Mouse (Mus musculus) urinary bladder, postnatal 14 days (tissue): ENCODE data around the gene Rpl13a.

ENCODE experiments used
- DNase-seq: peaks from one replicate; pipeline ENCODE4 v3.0.0; 2021; ENCODE audit warnings: low spot score

Rpl13a gene

GRCm38 (mm10) chr7:45090251-45090977, 38.1 kb downstream of the Rpl13a start:
- no peak for DNase-seq

GRCm38 (mm10) chr7:45088597-45088996, 40.0 kb downstream of the Rpl13a start:
- no peak for DNase-seq

- no peak for DNase-seq
Measured at GRCm38 (mm10) chr7:45086084-45086483, 42.5 kb downstream of the Rpl13a start.

GRCm38 (mm10) chr7:45083300-45083890, 45.2 kb downstream of the Rpl13a start:
- DNase-seq: no peak

- DNase-seq: no peak
Measured at GRCm38 (mm10) chr7:45082401-45083299, 45.9 kb downstream of the Rpl13a start.

GRCm38 (mm10) chr7:45081016-45081415, 47.5 kb downstream of the Rpl13a start:
- DNase-seq: no peak

- peak; percentile 89 for DNase-seq
Measured at GRCm38 (mm10) chr7:45079856-45080255, 48.7 kb downstream of the Rpl13a start.

GRCm38 (mm10) chr7:45078513-45078912, 50.0 kb downstream of the Rpl13a start:
- DNase-seq: peak; percentile 78

- no peak for DNase-seq
Measured at GRCm38 (mm10) chr7:45077829-45078228, 50.7 kb downstream of the Rpl13a start.

GRCm38 (mm10) chr7:45077322-45077721, 51.2 kb downstream of the Rpl13a start:
- DNase-seq: no peak

GRCm38 (mm10) chr7:45076501-45076900, 52.1 kb downstream of the Rpl13a start:
- DNase-seq: no peak
